Comparison of ENCODE assay signal across 16 mouse cellular contexts in the genomic region with DNA sequence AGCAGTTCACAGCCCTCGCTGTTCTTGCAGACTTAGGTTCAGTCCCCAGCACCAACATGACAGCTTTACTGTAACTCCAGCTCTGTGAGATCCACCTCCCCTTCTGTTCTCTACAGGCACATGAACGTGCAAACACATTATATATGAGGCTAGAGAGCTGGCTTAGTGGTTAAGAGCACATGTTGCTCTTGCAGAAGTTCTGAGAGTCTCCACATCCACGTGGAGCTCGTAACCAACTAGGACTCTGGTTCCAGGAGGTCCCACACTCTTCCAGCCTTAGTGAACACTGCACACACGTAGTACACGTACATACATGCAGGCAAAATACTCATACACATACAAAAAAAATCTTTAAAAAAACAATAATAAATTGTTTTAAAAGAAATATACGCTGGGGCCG. TPM values are rescaled to one million over a fixed set of nuclear protein-coding genes. Genes with fewer than 3 reads are reported as not detected.
DNase-seq lines count a peak whose midpoint lies in the region; ATAC-seq and TF ChIP-seq lines count a peak whose summit lies in the region.
"Had no signal": no experiment of that assay in that cellular context is flagged by ENCODE, and none has a peak within 500 bp of the region (broad histone marks: within the 10 kb centered on the region; RNA-seq: fewer than 3 reads in every experiment).

No protein-coding gene starts in this region.

- 0 out of 2 replicates have a peak, but pooled peaks cover 2% of the 10 kb centered on the region for H3K9me3 ChIP-seq in heart, embryonic 13.5 days
- no peaks in the 10 kb centered on the region for H3K9me3 ChIP-seq in liver, embryonic 14.5 days (ENCODE audit: control insufficient read depth, low read length)
- H3K9me3 ChIP-seq: forebrain, embryonic 13.5 days; hindbrain, embryonic 10.5 days had no signal

- H3K27me3 ChIP-seq in heart, embryonic 13.5 days (replicated peaks) = no peaks in the 10 kb centered on the region
- H3K27me3 ChIP-seq in liver, adult 2 months (ENCODE audit: control insufficient read depth, insufficient read depth, low read length) = no peaks in the 10 kb centered on the region
- H3K27me3 ChIP-seq in liver, embryonic 14.5 days (ENCODE audit: control insufficient read depth, insufficient read depth, low read length) = no peaks in the 10 kb centered on the region

- no peak overlapping the region for H3K4me3 ChIP-seq in heart, embryonic 13.5 days
- peak overlapping the region; percentile 9 for H3K4me3 ChIP-seq in liver, adult 2 months (ENCODE audit: insufficient read depth, low read depth, low read length)
- no peak overlapping the region for H3K4me3 ChIP-seq in embryonic fibroblast, embryonic 13.5 days (ENCODE audit: insufficient read depth, low read length)
- H3K4me3 ChIP-seq in liver, embryonic 14.5 days (ENCODE audit: insufficient read depth in 1 of 2, low read depth in 2 of 2, low read length in 2 of 2) = no peak overlapping the region
- H3K4me3 ChIP-seq: forebrain, embryonic 13.5 days; hindbrain, embryonic 10.5 days had no signal

- peaks cover 21% of the 10 kb centered on the region for H3K79me2 ChIP-seq in liver, adult 2 months (ENCODE audit: control insufficient read depth, insufficient read depth, low read length)

- peaks cover 68% of the 10 kb centered on the region for H3K4me1 ChIP-seq in heart, embryonic 13.5 days
- peaks cover 36% of the 10 kb centered on the region for H3K4me1 ChIP-seq in liver, adult 2 months (ENCODE audit: control insufficient read depth, insufficient read depth, low read length)
- peaks cover 7% of the 10 kb centered on the region for H3K4me1 ChIP-seq in embryonic fibroblast, embryonic 13.5 days (ENCODE audit: control insufficient read depth, insufficient read depth, low read length)
- H3K4me1 ChIP-seq in liver, embryonic 14.5 days (replicated peaks; ENCODE audit: control insufficient read depth in 2 of 2, insufficient read depth in 2 of 2, low read length in 1 of 2) = peaks cover 15 to 47% of the 10 kb centered on the region in 2 experiments

- 78% methylated on average over 8 of the region's 8 CpGs for WGBS in heart, embryonic 13.5 days
- WGBS in liver, adult 2 months = 23% methylated on average over 8 of the region's 8 CpGs
- WGBS in liver, embryonic 14.5 days (ENCODE audit: insufficient replicate concordance) = 55% methylated on average over 8 of the region's 8 CpGs

- DNase-seq in heart, adult 18-20 months = no peak
- no peak for DNase-seq in liver, adult 2 months (ENCODE audit: extremely low read depth, low read depth, low spot score)
- DNase-seq in liver = no peak
- DNase-seq in liver, embryonic 14.5 days (ENCODE audit: low read depth in 3 of 3, low spot score in 3 of 3) = no peak
- DNase-seq in yolk sac, embryonic 10.5 days (ENCODE audit: low spot score) = no peak
- DNase-seq in natural killer cell, adult 2 months (ENCODE audit: low spot score in 2 of 2) = no peak
- DNase-seq: embryo, embryonic 11 days; left cerebral cortex, postnatal 4 days; midbrain, embryonic 14.5 days; right cerebral cortex, postnatal 14 days; thymus, adult 2 months had no signal

- no peak for TF ChIP-seq POLR2A in liver, adult 2 months (IDR thresholded peaks at IDR 0.05; ENCODE audit: extremely low read depth, insufficient read depth, low read length)
- no peak for TF ChIP-seq POLR2A in embryonic fibroblast, embryonic 13.5 days (IDR thresholded peaks at IDR 0.05; ENCODE audit: low read depth, low read length)

- H3K36me3 ChIP-seq in heart, embryonic 13.5 days = peaks cover 8% of the 10 kb centered on the region; the same call in 1 of the 2 replicates
- H3K36me3 ChIP-seq in liver, adult 2 months (ENCODE audit: control insufficient read depth, insufficient read depth, low read length) = no peaks in the 10 kb centered on the region
- no peaks in the 10 kb centered on the region for H3K36me3 ChIP-seq in liver, embryonic 14.5 days (replicated peaks; ENCODE audit: control insufficient read depth, insufficient read depth, low read depth)
- H3K36me3 ChIP-seq: hindbrain, embryonic 10.5 days had no signal

- peak overlapping the region; percentile 48; the same call in 1 of the 2 replicates for H3K27ac ChIP-seq in heart, embryonic 13.5 days (replicated peaks)
- H3K27ac ChIP-seq in liver, adult 2 months (replicated peaks; ENCODE audit: insufficient read depth, low read depth, low read length) = peak overlapping the region; percentile 83
- H3K27ac ChIP-seq in embryonic fibroblast, embryonic 13.5 days (ENCODE audit: insufficient read depth, low read length) = peak overlapping the region; percentile 85; the same call in 1 of the 2 replicates
- no peak overlapping the region for H3K27ac ChIP-seq in liver, embryonic 14.5 days
- H3K27ac ChIP-seq: forebrain, embryonic 13.5 days; hindbrain, embryonic 10.5 days; macrophage had no signal

- no peak for TF ChIP-seq EP300 in liver, embryonic 14.5 days (IDR thresholded peaks at IDR 0.05; ENCODE audit: low read depth)

- H3K9ac ChIP-seq in heart, embryonic 13.5 days = no peak overlapping the region
- peak overlapping the region; percentile 67 for H3K9ac ChIP-seq in liver, adult 2 months (ENCODE audit: low read depth, low read length)
- H3K9ac ChIP-seq in liver, embryonic 14.5 days (replicated peaks) = no peak overlapping the region
- H3K9ac ChIP-seq: forebrain, embryonic 13.5 days had no signal

- H3K4me2 ChIP-seq in heart, embryonic 13.5 days = peak overlapping the region; percentile 4; the same call in 1 of the 2 replicates
- H3K4me2 ChIP-seq in liver, embryonic 14.5 days (ENCODE audit: low read depth) = peak overlapping the region; percentile 86
- H3K4me2 ChIP-seq: forebrain, embryonic 13.5 days had no signal

- no peak for ATAC-seq in heart, embryonic 13.5 days (ENCODE audit: extremely low read depth, insufficient number of reproducible peaks, low FRiP score, low TSS enrichment)
- no peak for ATAC-seq in liver, embryonic 14.5 days (ENCODE audit: insufficient read depth)
- ATAC-seq: forebrain, embryonic 13.5 days had no signal

- TF ChIP-seq CTCF in liver, adult 2 months (IDR thresholded peaks at IDR 0.05; ENCODE audit: low read depth, low read length) = no peak
- TF ChIP-seq CTCF in embryonic fibroblast, embryonic 13.5 days (IDR thresholded peaks at IDR 0.05; ENCODE audit: borderline replicate concordance, insufficient read depth, low read length) = no peak
- TF ChIP-seq CTCF in liver, embryonic 14.5 days (IDR thresholded peaks at IDR 0.05; ENCODE audit: low read depth) = no peak

RNA-seq across cellular contexts. Expression of a gene that starts 1.8 kb away (rescaled TPM):
- polyA plus RNA-seq in heart, embryonic 13.5 days (2015; fragmentation: Nextera tagmentation; extraction: Ambion mirVana) = 10.2 and 10.6 TPM in 2 replicates
- 10 to 100 TPM; 35.4 to 48.7 TPM for total RNA-seq in heart, adult 18-20 months (2021)
- 121 and 187 TPM in 2 replicates for total RNA-seq in liver, adult 2 months (2014; rRNA removed)
- polyA plus RNA-seq in liver, adult 2 months (2012; rRNA removed) = 183 and 205 TPM in 2 replicates
- 59.2 and 64.8 TPM in 2 replicates for polyA plus RNA-seq in embryonic fibroblast, embryonic 13.5 days (2011; ENCODE audit: insufficient read length, low read depth, missing spikeins)
- 8.3 and 9.6 TPM in 2 replicates for polyA plus RNA-seq in liver, embryonic 14.5 days (2012; rRNA removed)
- 7.9 and 9.1 TPM in 2 replicates for polyA plus RNA-seq in liver, embryonic 14.5 days (2014; fragmentation: Nextera tagmentation; extraction: Ambion mirVana)

RNA-seq across cellular contexts. Expression of a gene that starts 52.1 kb away (rescaled TPM):
- polyA plus RNA-seq in heart, embryonic 13.5 days (2015; fragmentation: Nextera tagmentation; extraction: Ambion mirVana) = 4.3 and 4.5 TPM in 2 replicates
- 10 to 100 TPM; 34.1 to 41.4 TPM for total RNA-seq in heart, adult 18-20 months (2021)
- total RNA-seq in liver, adult 2 months (2014; rRNA removed) = 0.54 and 0.92 TPM in 2 replicates
- polyA plus RNA-seq in liver, adult 2 months (2012; rRNA removed) = 0.91 and 1.3 TPM in 2 replicates
- polyA plus RNA-seq in embryonic fibroblast, embryonic 13.5 days (2011; ENCODE audit: insufficient read length, low read depth, missing spikeins) = 36.4 and 40.9 TPM in 2 replicates
- polyA plus RNA-seq in liver, embryonic 14.5 days (2012; rRNA removed) = 0.23 and 0.25 TPM in 2 replicates
- polyA plus RNA-seq in liver, embryonic 14.5 days (2014; fragmentation: Nextera tagmentation; extraction: Ambion mirVana) = 0.46 and 0.56 TPM in 2 replicates
